Mouse (Mus musculus) kidney, adult 2 months (tissue): ENCODE measurements around the gene Nsmf. TPM values are rescaled to one million over a fixed set of nuclear protein-coding genes. Genes with fewer than 3 reads are reported as not detected.

Source experiments
- DNase-seq: peaks from one replicate; pipeline ENCODE4 v3.0.0; 2021
- H3K27ac ChIP-seq: fragments of 200-500 bp; 2 replicates; pipeline ENCODE4 v1.5.1; 2012; ENCODE audit warnings: low read depth, low read length, control low read depth, inconsistent platforms; ENCODE audit not compliant: insufficient read depth
- H3K27me3 ChIP-seq: fragments of 200-500 bp; replicated peaks from 2 replicates; pipeline ENCODE4 v1.6.1; 2012; ENCODE audit warnings: mild to moderate bottlenecking, moderate library complexity, low read length, inconsistent platforms; ENCODE audit not compliant: control insufficient read depth, insufficient read depth
- H3K36me3 ChIP-seq: fragments of 200-500 bp; 2 replicates; pipeline ENCODE4 v1.6.1; 2012; ENCODE audit warnings: mild to moderate bottlenecking, moderate library complexity, low read length, inconsistent platforms; ENCODE audit not compliant: control insufficient read depth, insufficient read depth
- H3K4me1 ChIP-seq: fragments of 200-500 bp; 2 replicates; pipeline ENCODE4 v1.6.1; 2011; ENCODE audit warnings: low read length; ENCODE audit not compliant: control insufficient read depth, insufficient read depth
- H3K4me3 ChIP-seq: fragments of 200-500 bp; 2 replicates; pipeline ENCODE4 v1.5.1; 2011; ENCODE audit warnings: mild to moderate bottlenecking, low read depth, low read length, control low read depth; ENCODE audit not compliant: insufficient read depth
- CTCF ChIP-seq: fragments of 200-500 bp; conservative IDR thresholded peaks from 2 replicates; pipeline ENCODE4 v1.5.1; 2011; ENCODE audit warnings: low read depth, mild to moderate bottlenecking, control low read depth, low read length, moderate library complexity, mixed read lengths; ENCODE audit not compliant: insufficient read depth, insufficient read length
- POLR2A ChIP-seq: fragments of 200-500 bp; IDR thresholded peaks from one replicate; pipeline ENCODE4 v1.6.1; 2011; ENCODE audit warnings: low read depth, low read length, control low read depth
- WGBS: fragments of 180-500 bp; shearing (Covaris S2); methylation state at CpG from one replicate; pipeline ENCODE4 v1.1.7; 2018; 5-methylcytosine and 5-hydroxymethylcytosine counted together
- polyA plus RNA-seq: library from polyadenylated mRNA; depleted of rRNA; stranded (reverse); fragments of >200 nt; gene quantifications from 2 replicates; pipeline ENCODE4 v1.2.3, GENCODE M21; 2012

The Nsmf gene
- polyA plus RNA-seq, 1 experiment = 77.8 TPM

GRCm38 (mm10) chr2:25083697-25084096 lies 29.5 kb downstream of the Nsmf start:
- WGBS = 88% methylated on average over 4 of the region's 4 CpGs
- Histone ChIP-seq H3K27me3 (no peaks in the 10 kb centered on the region), H3K4me3 (no peak overlapping the region), H3K27ac (no peak overlapping the region), H3K36me3 (no peaks in the 10 kb centered on the region), H3K4me1 (peaks cover 4% of the 10 kb centered on the region; the same call in 1 of the 2 replicates)
- DNase-seq = no peak
- no peak for TF ChIP-seq POLR2A
- TF ChIP-seq CTCF = no peak

DNA sequence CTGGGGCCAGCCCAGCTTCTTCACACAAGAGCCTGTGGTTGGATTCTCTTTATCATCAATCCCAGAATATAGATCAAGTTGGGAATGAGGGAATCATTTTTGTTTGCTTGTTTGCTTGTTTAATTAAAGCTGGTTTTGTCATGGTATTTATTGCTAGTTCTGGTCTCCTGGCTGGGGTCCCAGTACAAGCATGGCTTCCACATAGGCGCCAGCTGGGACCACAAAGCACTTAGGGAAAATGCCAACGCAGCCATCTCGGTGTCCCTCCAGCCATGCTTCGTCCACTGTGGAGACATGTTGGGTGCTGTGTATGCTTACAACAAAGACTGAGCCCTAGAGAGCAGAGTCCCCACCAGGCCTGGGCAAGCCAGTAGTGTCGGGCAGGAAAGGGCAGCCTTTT lies 31.4 kb downstream of the Nsmf start:
- no peak for TF ChIP-seq CTCF
- no peak for TF ChIP-seq POLR2A
- no peak overlapping the region for H3K27ac ChIP-seq
- WGBS = 88% methylated on average over 5 of the region's 5 CpGs
- H3K36me3 ChIP-seq = no peaks in the 10 kb centered on the region
- DNase-seq = no peak
- H3K27me3 ChIP-seq = no peaks in the 10 kb centered on the region
- peaks cover 3% of the 10 kb centered on the region; the same call in 1 of the 2 replicates for H3K4me1 ChIP-seq
- H3K4me3 ChIP-seq = no peak overlapping the region

- peak; percentile 70 for DNase-seq
- no peak overlapping the region for H3K27ac ChIP-seq
- H3K4me1 ChIP-seq = peaks cover 3% of the 10 kb centered on the region; the same call in 1 of the 2 replicates
- 45% methylated on average over 2 of the region's 2 CpGs for WGBS
- H3K27me3 ChIP-seq = no peaks in the 10 kb centered on the region
- H3K36me3 ChIP-seq = no peaks in the 10 kb centered on the region
- H3K4me3 ChIP-seq = no peak overlapping the region
- TF ChIP-seq CTCF = no peak
- no peak for TF ChIP-seq POLR2A
Measured at GRCm38 (mm10) chr2:25087842-25088241, 33.7 kb downstream of the Nsmf start.

DNA sequence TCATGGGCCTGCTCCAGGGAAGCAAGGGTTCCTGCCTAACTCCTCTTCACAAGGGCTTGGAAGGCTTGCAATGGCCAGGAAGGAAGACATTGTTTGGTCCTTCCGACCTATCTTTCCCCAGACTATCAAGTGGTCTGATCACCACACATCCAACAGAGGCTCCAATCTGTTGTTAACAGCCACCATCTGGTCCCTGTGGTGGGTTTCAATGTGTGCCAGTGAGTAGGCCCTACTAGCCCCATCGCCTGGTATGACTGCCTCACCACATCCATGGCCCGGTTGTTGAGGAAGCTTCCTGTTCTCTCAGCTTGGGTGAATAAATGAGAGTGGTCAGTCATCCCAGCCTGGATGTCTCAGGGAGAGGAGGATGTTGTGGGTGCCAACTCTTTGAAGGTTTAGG lies 34.5 kb downstream of the Nsmf start:
- H3K4me1 ChIP-seq = peaks cover 3% of the 10 kb centered on the region; the same call in 1 of the 2 replicates
- DNase-seq = no peak
- H3K36me3 ChIP-seq = no peaks in the 10 kb centered on the region
- 83% methylated on average over 3 of the region's 3 CpGs for WGBS
- TF ChIP-seq CTCF = no peak
- H3K27me3 ChIP-seq = no peaks in the 10 kb centered on the region
- H3K27ac ChIP-seq = no peak overlapping the region
- no peak overlapping the region for H3K4me3 ChIP-seq

DNA sequence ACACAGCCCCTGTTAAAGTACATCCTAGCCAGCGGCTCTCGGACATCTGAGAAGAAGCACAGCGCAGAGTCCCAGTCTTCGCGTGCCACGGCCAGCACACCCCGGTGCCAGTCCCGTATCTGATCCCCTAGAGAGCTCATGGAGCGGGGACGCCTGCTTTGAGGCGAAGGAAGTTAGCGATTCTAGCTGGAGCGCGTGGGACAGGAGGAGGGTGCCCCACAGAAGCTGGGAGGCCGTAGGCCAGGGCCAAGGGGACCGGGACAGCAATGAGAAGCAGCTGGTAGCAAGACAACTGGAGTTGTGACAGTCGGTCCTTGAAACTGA lies 40.6 kb downstream of the Nsmf start:
- 58% methylated on average over 17 of the region's 17 CpGs for WGBS

DNA sequence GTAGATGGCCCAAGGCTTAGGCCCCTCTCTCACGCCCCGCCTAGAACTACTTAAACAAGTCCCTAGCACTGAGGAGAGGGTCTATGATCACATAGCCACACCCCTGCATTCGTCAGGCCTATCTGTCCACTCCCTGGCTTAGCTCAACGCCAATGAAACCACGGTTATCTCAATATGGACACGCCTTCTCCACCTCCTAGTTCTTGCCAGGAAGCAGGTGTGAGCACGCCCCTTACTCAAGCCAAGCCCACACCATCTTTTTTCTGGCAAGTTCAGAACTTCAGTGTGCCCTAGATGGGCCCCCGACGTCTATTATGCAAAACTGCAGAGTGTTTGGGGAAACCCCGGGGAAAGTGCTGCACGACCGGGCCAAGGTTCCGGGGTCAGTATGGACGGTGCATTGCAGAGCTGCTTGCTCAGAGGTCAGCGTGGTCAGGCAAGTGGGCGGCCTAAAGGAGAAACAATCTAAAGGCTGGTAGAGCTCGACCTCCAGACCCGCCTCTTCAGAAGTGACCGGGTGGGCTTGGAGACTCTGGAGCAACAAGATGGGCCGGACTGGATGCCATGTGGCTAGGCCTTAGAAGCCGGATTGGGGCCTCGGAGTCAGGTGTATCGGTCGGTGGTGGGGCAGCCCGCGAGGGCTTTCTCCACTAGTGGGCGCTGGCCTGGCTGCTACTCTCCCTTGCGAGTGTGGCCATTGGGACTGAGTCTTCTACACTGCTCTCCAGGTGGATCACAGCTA lies 41.1 kb downstream of the Nsmf start, which contains the start of gene Noxa1:
TSS of gene Noxa1 (minus strand) at position 41 of the 742 bp plus-strand sequence.
- TF ChIP-seq POLR2A (no peak), CTCF (0 out of 2 replicates have a peak, but pooled peaks have one; percentile 11)
- no peak for DNase-seq
- H3K4me1 ChIP-seq = no peaks in the 10 kb centered on the region
- 61% methylated on average over 28 of the region's 28 CpGs for WGBS
- no peaks in the 10 kb centered on the region for H3K27me3 ChIP-seq
- no peak within 1 kb of the TSS for H3K27ac ChIP-seq
- H3K4me3 ChIP-seq = no peak within 1 kb of the TSS
- no peaks in the 10 kb centered on the region for H3K36me3 ChIP-seq

More for the DNA sequence above, 40.6 kb downstream of the Nsmf start:
- no peak overlapping the region for H3K4me3 ChIP-seq
- no peaks in the 10 kb centered on the region for H3K36me3 ChIP-seq
- H3K27ac ChIP-seq = no peak overlapping the region
- DNase-seq = no peak
- TF ChIP-seq POLR2A (no peak), CTCF (no peak)
- H3K4me1 ChIP-seq = no peaks in the 10 kb centered on the region
- no peaks in the 10 kb centered on the region for H3K27me3 ChIP-seq

DNA sequence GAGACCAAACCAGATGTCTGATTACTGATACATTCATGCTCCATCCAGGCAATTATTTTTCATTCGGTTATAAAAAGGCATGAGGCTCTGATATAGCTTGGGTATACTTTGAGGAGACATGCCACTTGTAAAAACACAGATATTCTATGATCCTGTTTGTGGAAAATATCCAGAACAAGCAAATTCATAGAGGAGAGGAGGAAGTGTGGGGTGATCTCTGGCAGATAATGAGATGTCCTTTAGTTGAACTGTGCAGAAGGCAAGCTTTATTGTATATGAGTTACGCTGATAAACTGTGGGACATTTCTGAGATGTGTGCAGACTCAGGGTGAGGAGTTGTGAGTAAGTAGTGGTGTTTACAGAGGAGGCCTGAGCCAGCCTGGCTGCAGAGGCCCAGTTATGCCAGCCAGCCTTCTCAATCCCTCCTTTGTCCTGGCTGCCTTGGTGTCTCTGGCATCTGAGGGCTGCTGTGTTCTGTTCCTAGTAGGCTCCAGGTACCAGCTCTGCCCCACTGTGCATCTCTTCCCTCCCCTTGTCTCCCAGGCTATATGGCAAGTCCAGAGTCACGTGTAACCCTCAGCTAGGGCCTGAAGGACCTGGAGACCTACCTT lies 44.0 kb downstream of the Nsmf start:
- H3K4me3 ChIP-seq = no peak overlapping the region
- no peaks in the 10 kb centered on the region for H3K27me3 ChIP-seq
- H3K27ac ChIP-seq = no peak overlapping the region
- H3K4me1 ChIP-seq = no peaks in the 10 kb centered on the region
- TF ChIP-seq CTCF (no peak), POLR2A (no peak)
- 79% methylated on average over 3 of the region's 3 CpGs for WGBS
- no peaks in the 10 kb centered on the region for H3K36me3 ChIP-seq
- DNase-seq = no peak
